Mouse (Mus musculus) limb, embryonic 15.5 days (tissue): Measurements from ENCODE around the gene Zpbp. TPM values are rescaled to one million over a fixed set of nuclear protein-coding genes. Genes with fewer than 3 reads are reported as not detected.
A peak's percentile ranks its signal among the peaks of the same experiment; 100 is the strongest.

Experiments
- ATAC-seq: fragments of 200-750 bp; cut with Nextera tagmentation; 2 replicates; pipeline ENCODE4 v1.8.0; 2017; ENCODE audit warnings: low read depth, moderate TSS enrichment; ENCODE audit not compliant: insufficient number of reproducible peaks, low FRiP score, low TSS enrichment
- H3K27ac ChIP-seq: fragments of 300-500 bp; sonication (generic); 2 replicates; pipeline ENCODE4 v1.5.1; 2015; ENCODE audit warnings: moderate library complexity, mild to moderate bottlenecking, inconsistent platforms
- H3K27me3 ChIP-seq: fragments of 300-500 bp; sonication (generic); 2 replicates; pipeline ENCODE4 v1.6.1; 2015; ENCODE audit warnings: inconsistent platforms
- H3K36me3 ChIP-seq: fragments of 300-500 bp; sonication (generic); 2 replicates; pipeline ENCODE4 v1.6.1; 2015; ENCODE audit warnings: inconsistent platforms
- H3K4me1 ChIP-seq: fragments of 300-500 bp; sonication (generic); 2 replicates; pipeline ENCODE4 v1.6.1; 2015; ENCODE audit warnings: inconsistent platforms
- H3K4me2 ChIP-seq: fragments of 300-500 bp; sonication (generic); 2 replicates; pipeline ENCODE4 v1.6.1; 2015; ENCODE audit warnings: mild to moderate bottlenecking, inconsistent platforms
- H3K4me3 ChIP-seq: fragments of 300-500 bp; sonication (generic); 2 replicates; pipeline ENCODE4 v1.5.1; 2015; ENCODE audit warnings: mild to moderate bottlenecking, inconsistent platforms
- H3K9ac ChIP-seq: fragments of 300-500 bp; sonication (generic); 2 replicates; pipeline ENCODE4 v1.6.1; 2015; ENCODE audit warnings: inconsistent platforms
- H3K9me3 ChIP-seq: fragments of 300-500 bp; sonication (generic); 2 replicates; pipeline ENCODE4 v1.6.1; 2016; ENCODE audit warnings: inconsistent platforms
- WGBS: fragments of 180-500 bp; shearing (Covaris S2); methylation state at CpG from one replicate; pipeline ENCODE4 v1.1.7; 2015; 5-methylcytosine and 5-hydroxymethylcytosine counted together
- polyA plus RNA-seq: library from polyadenylated mRNA; unstranded; fragments of >200 nt; fragmentation: Nextera tagmentation; extraction: Ambion mirVana; gene quantifications from 2 replicates; pipeline ENCODE4 v1.2.1, GENCODE M21; 2015

The Zpbp gene
- 0.58 and 0.63 TPM in 2 replicates for polyA plus RNA-seq

- H3K27me3 ChIP-seq: no peaks in the 10 kb centered on the region
- H3K9me3 ChIP-seq: no peaks in the 10 kb centered on the region
- peaks cover 3% of the 10 kb centered on the region; the same call in 1 of the 2 replicates for H3K4me1 ChIP-seq
- peak within 1 kb of the TSS; percentile 68 for H3K4me3 ChIP-seq
- peak within 1 kb of the TSS; percentile 84 for H3K27ac ChIP-seq
- H3K4me2 ChIP-seq: peak within 1 kb of the TSS; percentile 74
- WGBS: 3% methylated on average over 66 of the region's 66 CpGs
- H3K36me3 ChIP-seq: no peaks in the 10 kb centered on the region
- peak within 1 kb of the TSS; percentile 34 for H3K9ac ChIP-seq
- peak; percentile 93 for ATAC-seq
These were observed at the start of gene Zpbp, which contains the start of gene Spata48 for GRCm38 (mm10) chr11:11461635-11462560. Gene Zpbp (minus strand): TSS chr11:11462408. Gene Spata48 (plus strand): TSS chr11:11462094.

- WGBS: 57% methylated on average over 2 of the region's 2 CpGs
- no peak for ATAC-seq
- Histone ChIP-seq H3K4me1 (no peaks in the 10 kb centered on the region), H3K9me3 (no peaks in the 10 kb centered on the region), H3K4me2 (no peak overlapping the region), H3K4me3 (no peak overlapping the region), H3K27ac (no peak overlapping the region), H3K9ac (no peak overlapping the region), H3K27me3 (no peaks in the 10 kb centered on the region), H3K36me3 (no peaks in the 10 kb centered on the region)
These were observed 47.2 kb upstream of the Zpbp start for GRCm38 (mm10) chr11:11509413-11509812.

GRCm38 (mm10) chr11:11506187-11506586, 44.0 kb upstream of the Zpbp start:
- Histone ChIP-seq H3K27ac (no peak overlapping the region), H3K4me1 (no peaks in the 10 kb centered on the region), H3K36me3 (no peaks in the 10 kb centered on the region), H3K4me2 (no peak overlapping the region), H3K9me3 (no peaks in the 10 kb centered on the region), H3K4me3 (no peak overlapping the region), H3K9ac (no peak overlapping the region), H3K27me3 (no peaks in the 10 kb centered on the region)
- 71% methylated on average over 2 of the region's 2 CpGs for WGBS
- no peak for ATAC-seq

- ATAC-seq: no peak
- Histone ChIP-seq H3K4me1 (no peaks in the 10 kb centered on the region), H3K9me3 (no peaks in the 10 kb centered on the region), H3K4me2 (no peak overlapping the region), H3K36me3 (no peaks in the 10 kb centered on the region), H3K27me3 (no peaks in the 10 kb centered on the region), H3K27ac (no peak overlapping the region), H3K9ac (no peak overlapping the region), H3K4me3 (no peak overlapping the region)
- WGBS: 25% methylated on average over 10 of the region's 10 CpGs
These were observed 37.7 kb upstream of the Zpbp start for GRCm38 (mm10) chr11:11499944-11500343.

- 82% methylated on average over 2 of the region's 2 CpGs for WGBS
- Histone ChIP-seq H3K4me1 (no peaks in the 10 kb centered on the region), H3K4me3 (no peak overlapping the region), H3K27me3 (no peaks in the 10 kb centered on the region), H3K4me2 (no peak overlapping the region), H3K27ac (no peak overlapping the region), H3K9ac (no peak overlapping the region), H3K36me3 (no peaks in the 10 kb centered on the region), H3K9me3 (no peaks in the 10 kb centered on the region)
- no peak for ATAC-seq
These were observed 33.5 kb upstream of the Zpbp start for GRCm38 (mm10) chr11:11495697-11496096.

GRCm38 (mm10) chr11:11492044-11492443, 29.8 kb upstream of the Zpbp start:
- H3K9me3 ChIP-seq: no peaks in the 10 kb centered on the region
- H3K27me3 ChIP-seq: no peaks in the 10 kb centered on the region
- ATAC-seq: no peak
- no peaks in the 10 kb centered on the region for H3K4me1 ChIP-seq
- H3K9ac ChIP-seq: no peak overlapping the region
- WGBS: 67% methylated on average over 5 of the region's 5 CpGs
- no peaks in the 10 kb centered on the region for H3K36me3 ChIP-seq
- no peak overlapping the region for H3K4me3 ChIP-seq
- no peak overlapping the region for H3K4me2 ChIP-seq
- no peak overlapping the region for H3K27ac ChIP-seq

- H3K4me2 ChIP-seq: no peak overlapping the region
- no peak for ATAC-seq
- no peaks in the 10 kb centered on the region for H3K4me1 ChIP-seq
- H3K36me3 ChIP-seq: no peaks in the 10 kb centered on the region
- no peaks in the 10 kb centered on the region for H3K27me3 ChIP-seq
- no peak overlapping the region for H3K9ac ChIP-seq
- H3K27ac ChIP-seq: no peak overlapping the region
- H3K9me3 ChIP-seq: no peaks in the 10 kb centered on the region
- 51% methylated on average over 8 of the region's 8 CpGs for WGBS
- no peak overlapping the region for H3K4me3 ChIP-seq
These were observed 22.2 kb upstream of the Zpbp start for GRCm38 (mm10) chr11:11484378-11484777.

GRCm38 (mm10) chr11:11468924-11469323, 6.7 kb upstream of the Zpbp start:
- Histone ChIP-seq H3K9me3 (no peaks in the 10 kb centered on the region), H3K4me2 (no peak overlapping the region), H3K4me3 (no peak overlapping the region), H3K27me3 (no peaks in the 10 kb centered on the region), H3K9ac (no peak overlapping the region), H3K4me1 (no peaks in the 10 kb centered on the region), H3K27ac (no peak overlapping the region), H3K36me3 (no peaks in the 10 kb centered on the region)
- ATAC-seq: no peak

- Histone ChIP-seq H3K4me2 (peak overlapping the region; percentile 74), H3K36me3 (no peaks in the 10 kb centered on the region), H3K4me3 (peak overlapping the region; percentile 68), H3K9me3 (no peaks in the 10 kb centered on the region), H3K27me3 (no peaks in the 10 kb centered on the region), H3K9ac (no peak overlapping the region), H3K27ac (peak overlapping the region; percentile 84; the same call in 1 of the 2 replicates), H3K4me1 (peaks cover 3% of the 10 kb centered on the region; the same call in 1 of the 2 replicates)
- no peak for ATAC-seq
- WGBS: 82% methylated on average over 5 of the region's 5 CpGs
These were observed 318 bp upstream of the Zpbp start for GRCm38 (mm10) chr11:11462561-11462890.

- Histone ChIP-seq H3K9ac (no peak overlapping the region), H3K4me3 (no peak overlapping the region), H3K9me3 (no peaks in the 10 kb centered on the region), H3K27me3 (no peaks in the 10 kb centered on the region), H3K4me1 (no peaks in the 10 kb centered on the region), H3K36me3 (no peaks in the 10 kb centered on the region), H3K4me2 (no peak overlapping the region), H3K27ac (no peak overlapping the region)
- ATAC-seq: no peak
- 26% methylated on average over 2 of the region's 2 CpGs for WGBS
These were observed 7.2 kb downstream of the Zpbp start for GRCm38 (mm10) chr11:11455037-11455436.

GRCm38 (mm10) chr11:11417356-11417755, 44.9 kb downstream of the Zpbp start:
- ATAC-seq: no peak
- 66% methylated on average over 2 of the region's 2 CpGs for WGBS

GRCm38 (mm10) chr11:11414188-11414587, 48.0 kb downstream of the Zpbp start:
- H3K9me3 ChIP-seq: no peaks in the 10 kb centered on the region
- ATAC-seq: no peak
- no peaks in the 10 kb centered on the region for H3K36me3 ChIP-seq
- H3K4me3 ChIP-seq: no peak overlapping the region
- 75% methylated on average over 5 of the region's 5 CpGs for WGBS
- H3K9ac ChIP-seq: no peak overlapping the region
- no peaks in the 10 kb centered on the region for H3K27me3 ChIP-seq
- H3K4me1 ChIP-seq: no peaks in the 10 kb centered on the region
- H3K27ac ChIP-seq: no peak overlapping the region
- no peak overlapping the region for H3K4me2 ChIP-seq

More at GRCm38 (mm10) chr11:11417356-11417755, 44.9 kb downstream of the Zpbp start:
- Histone ChIP-seq H3K9ac (no peak overlapping the region), H3K4me3 (no peak overlapping the region), H3K27ac (no peak overlapping the region), H3K36me3 (no peaks in the 10 kb centered on the region), H3K4me2 (no peak overlapping the region), H3K27me3 (no peaks in the 10 kb centered on the region), H3K4me1 (no peaks in the 10 kb centered on the region), H3K9me3 (no peaks in the 10 kb centered on the region)
